Comparison of ENCODE assay signal across 25 mouse cellular contexts in genomic region chr17:41512041-41512440, GRCm38 (mm10).
DNase-seq lines count a peak whose midpoint lies in the region; ATAC-seq lines count a peak whose summit lies in the region.
"Had no signal": no experiment of that assay in that cellular context is flagged by ENCODE, and none has a peak within 500 bp of the region (broad histone marks: within the 10 kb centered on the region; RNA-seq: fewer than 3 reads in every experiment).

No protein-coding gene starts in this region.

- H3K36me3 ChIP-seq in kidney, embryonic 15.5 days = no peaks in the 10 kb centered on the region
- H3K36me3 ChIP-seq: embryonic facial prominence, embryonic 15.5 days; forebrain, embryonic 15.5 days; limb, embryonic 10.5 days; stomach, embryonic 15.5 days had no signal

- no peak overlapping the region for H3K4me3 ChIP-seq in kidney, embryonic 15.5 days (replicated peaks)
- H3K4me3 ChIP-seq: embryonic facial prominence, embryonic 15.5 days; forebrain, embryonic 15.5 days; left cerebral cortex, adult 2 months; limb, embryonic 10.5 days; stomach, embryonic 15.5 days had no signal

- no peak overlapping the region for H3K9ac ChIP-seq in kidney, embryonic 15.5 days
- H3K9ac ChIP-seq: embryonic facial prominence, embryonic 15.5 days; forebrain, embryonic 15.5 days; stomach, embryonic 15.5 days had no signal

- no peaks in the 10 kb centered on the region for H3K4me1 ChIP-seq in kidney, embryonic 15.5 days
- H3K4me1 ChIP-seq: embryonic facial prominence, embryonic 15.5 days; forebrain, embryonic 15.5 days; limb, embryonic 10.5 days; stomach, embryonic 15.5 days had no signal

- no peaks in the 10 kb centered on the region for H3K27me3 ChIP-seq in kidney, embryonic 15.5 days
- H3K27me3 ChIP-seq: embryonic facial prominence, embryonic 15.5 days; forebrain, embryonic 15.5 days; stomach, embryonic 15.5 days had no signal

- intact Hi-C loops in left cerebral cortex, postnatal 4 days (cut with DNase I) = no loop called here
- intact Hi-C loops in left cerebral cortex, postnatal 25 days (cut with DNase I) = no loop called here

- H3K4me2 ChIP-seq in kidney, embryonic 15.5 days = no peak overlapping the region
- H3K4me2 ChIP-seq: embryonic facial prominence, embryonic 15.5 days; forebrain, embryonic 15.5 days; heart, embryonic 11.5 days; midbrain, embryonic 11.5 days; stomach, embryonic 15.5 days had no signal

- no peak overlapping the region for H3K27ac ChIP-seq in kidney, embryonic 15.5 days
- H3K27ac ChIP-seq: embryonic facial prominence, embryonic 15.5 days; forebrain, embryonic 15.5 days; kidney, postnatal 0 days; left cerebral cortex, adult 2 months; limb, embryonic 10.5 days; stomach, embryonic 15.5 days had no signal

- peak; percentile 37 for DNase-seq in left cerebral cortex, postnatal 4 days
- no peak for DNase-seq in left cerebral cortex, postnatal 25 days (ENCODE audit: low spot score in 2 of 2)
- peak; percentile 91 for DNase-seq in Muller cell, postnatal 12 days (ENCODE audit: inconsistent ontology term)
- DNase-seq in NIH3T3 (ENCODE audit: low read depth) = peak; percentile 3
- peak; percentile 21 for DNase-seq in lung, postnatal 25 days (ENCODE audit: low spot score)
- DNase-seq in liver = no peak
- DNase-seq: adrenal gland, postnatal 14 days; cerebellum, adult 11-12 months; cerebellum, postnatal 36 days; embryo, embryonic 11 days; gastrocnemius, postnatal 14 days; heart, adult 11 months; kidney, adult 11 months; thymus, adult 18-20 months; thymus, postnatal 4 days had no signal

- no peak for ATAC-seq in kidney, embryonic 15.5 days (replicated peaks; ENCODE audit: low FRiP score)
- ATAC-seq: forebrain, embryonic 15.5 days; hindbrain, embryonic 16.5 days had no signal

- H3K9me3 ChIP-seq in kidney, embryonic 15.5 days (replicated peaks) = no peaks in the 10 kb centered on the region
- H3K9me3 ChIP-seq: embryonic facial prominence, embryonic 15.5 days; forebrain, embryonic 15.5 days; limb, embryonic 10.5 days; stomach, embryonic 15.5 days had no signal

Comparison
In these comparisons a context has a peak if more than half of its experiments do, and no peak if none do; other contexts are left out.
1. DNase-seq: peak in left cerebral cortex, postnatal 4 days (single experiment), Muller cell, postnatal 12 days (single experiment), NIH3T3 (single experiment) and lung, postnatal 25 days (single experiment); none in left cerebral cortex, postnatal 25 days (0 of 2) and liver (single experiment).